Mouse (Mus musculus) bone marrow, adult 2 months (tissue): Measurements from ENCODE around the gene Syt6.

Experiments
- CTCF ChIP-seq: fragments of 200-500 bp; IDR thresholded peaks from 2 replicates; pipeline ENCODE4 v1.5.1; 2011; ENCODE audit warnings: low read length, control low read depth; ENCODE audit not compliant: control insufficient read depth, insufficient read depth
- POLR2A ChIP-seq: fragments of 200-500 bp; IDR thresholded peaks from 2 replicates; pipeline ENCODE4 v1.6.1; 2011; ENCODE audit warnings: low read depth, mild to moderate bottlenecking, control low read depth, low read length, borderline replicate concordance; ENCODE audit not compliant: control insufficient read depth

DNA sequence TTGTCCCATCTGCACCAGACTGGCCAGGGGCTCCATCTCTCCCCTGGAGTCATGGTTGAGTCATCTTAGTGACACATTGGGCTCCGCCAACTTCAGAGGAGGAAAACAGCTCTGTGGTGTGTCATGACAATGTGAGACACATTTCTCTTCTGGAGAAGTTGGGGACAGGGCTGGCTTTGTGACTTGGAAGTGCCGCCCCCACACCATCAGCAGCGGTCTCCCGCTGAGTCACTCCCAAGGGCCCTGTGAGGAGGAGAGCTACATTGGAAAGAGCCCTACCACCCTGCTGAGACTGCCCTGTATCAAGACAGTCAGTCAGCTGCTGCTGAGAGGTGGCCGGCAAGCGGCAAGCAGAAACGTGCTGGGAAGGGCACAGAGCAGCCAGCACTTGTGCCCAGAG, 26.0 kb downstream of the Syt6 start:
- TF ChIP-seq POLR2A (no peak), CTCF (no peak)
